9 mouse cellular contexts compared by ENCODE assay signal in genomic region chr3:32188521-32188920, GRCm38 (mm10).
A peak's percentile ranks its signal among the peaks of the same experiment; 100 is the strongest.
DNase-seq lines count a peak whose midpoint lies in the region; TF ChIP-seq lines count a peak whose summit lies in the region.
"Had no signal": no experiment of that assay in that cellular context is flagged by ENCODE, and none has a peak within 500 bp of the region (broad histone marks: within the 10 kb centered on the region; RNA-seq: fewer than 3 reads in every experiment).

No protein-coding gene starts in this region.

- no peak overlapping the region for H3K4me3 ChIP-seq in CH12.LX (replicated peaks in 1 of 3; ENCODE audit: low read depth in 2 of 3, low read length in 2 of 3, poor library complexity in 1 of 3)
- no peak overlapping the region for H3K4me3 ChIP-seq in embryonic fibroblast, embryonic 13.5 days (ENCODE audit: insufficient read depth, low read length)
- H3K4me3 ChIP-seq in lung, adult 2 months (replicated peaks; ENCODE audit: extremely low read depth, low read depth, low read length): no peak overlapping the region
- H3K4me3 ChIP-seq: limb, embryonic 13.5 days had no signal

- no peaks in the 10 kb centered on the region for H3K9me3 ChIP-seq in CH12.LX (replicated peaks; ENCODE audit: low read length)
- H3K9me3 ChIP-seq: limb, embryonic 13.5 days had no signal

- peak; percentile 81 for TF ChIP-seq RAD21 in CH12.LX (IDR thresholded peaks at IDR 0.05; ENCODE audit: low read depth, low read length)

- no peak overlapping the region for H3K27ac ChIP-seq in CH12.LX (ENCODE audit: insufficient read depth, low read depth)
- no peak overlapping the region for H3K27ac ChIP-seq in embryonic fibroblast, embryonic 13.5 days (ENCODE audit: insufficient read depth, low read length)
- H3K27ac ChIP-seq: limb, embryonic 13.5 days had no signal

- H3K4me1 ChIP-seq in CH12.LX (ENCODE audit: control insufficient read depth in 1 of 2, insufficient read depth in 2 of 2): no peaks in the 10 kb centered on the region
- H3K4me1 ChIP-seq in embryonic fibroblast, embryonic 13.5 days (ENCODE audit: control insufficient read depth, insufficient read depth, low read length): no peaks in the 10 kb centered on the region
- H3K4me1 ChIP-seq in lung, adult 2 months (ENCODE audit: control insufficient read depth, insufficient read depth, low read length): no peaks in the 10 kb centered on the region

- no peaks in the 10 kb centered on the region for H3K79me2 ChIP-seq in CH12.LX (replicated peaks; ENCODE audit: control insufficient read depth, extremely low read depth, insufficient read depth, poor library complexity, severe bottlenecking)

- no peak overlapping the region for H3K9ac ChIP-seq in CH12.LX (ENCODE audit: insufficient read depth, low read depth)
- H3K9ac ChIP-seq: limb, embryonic 13.5 days had no signal

- TF ChIP-seq POLR2A in CH12.LX (IDR thresholded peaks at IDR 0.05; ENCODE audit: low read depth, low read length): no peak
- TF ChIP-seq POLR2A in embryonic fibroblast, embryonic 13.5 days (IDR thresholded peaks at IDR 0.05; ENCODE audit: low read depth, low read length): no peak
- TF ChIP-seq POLR2A in lung, adult 2 months (IDR thresholded peaks at IDR 0.05; ENCODE audit: borderline replicate concordance, extremely low read depth, low read depth, low read length): no peak

- dilution Hi-C loops in CH12.LX (cut with MboI; ENCODE audit: extremely low pct_ligation_motif_present, extremely low pct_unique_long_range_greater_than_20kb, low sequenced_read_pairs): no loop called here

- no peaks in the 10 kb centered on the region for H3K36me3 ChIP-seq in CH12.LX (replicated peaks in 1 of 2; ENCODE audit: control insufficient read depth in 1 of 2, insufficient read depth in 1 of 2, low read length in 1 of 2)
- H3K36me3 ChIP-seq: limb, embryonic 13.5 days had no signal

- TF ChIP-seq CTCF in CH12.LX (conservative IDR thresholded peaks at IDR 0.05 in 1 of 2, IDR thresholded peaks at IDR 0.05 in 1 of 2; ENCODE audit: low read depth in 2 of 2, low read length in 2 of 2): peak; percentile 79 to 89
- peak; percentile 81; the same call in 1 of the 2 replicates for TF ChIP-seq CTCF in embryonic fibroblast, embryonic 13.5 days (IDR thresholded peaks at IDR 0.05; ENCODE audit: borderline replicate concordance, insufficient read depth, low read length)
- peak; percentile 77 for TF ChIP-seq CTCF in lung, adult 2 months (IDR thresholded peaks at IDR 0.05; ENCODE audit: insufficient read depth, low read length)

- H3K27me3 ChIP-seq in CH12.LX (replicated peaks): no peaks in the 10 kb centered on the region
- H3K27me3 ChIP-seq: limb, embryonic 13.5 days had no signal

- no peak overlapping the region for H3K4me2 ChIP-seq in CH12.LX (ENCODE audit: insufficient read depth, low read depth, poor library complexity, severe bottlenecking)
- H3K4me2 ChIP-seq: limb, embryonic 13.5 days had no signal

- no peak for TF ChIP-seq EP300 in CH12.LX (IDR thresholded peaks at IDR 0.05; ENCODE audit: low read length)

- DNase-seq in heart, postnatal 14 days: peak; percentile 20 to 59
- DNase-seq in heart, postnatal 25 days (ENCODE audit: low spot score): no peak
- peak; percentile 71 for DNase-seq in CH12.LX (ENCODE audit: extremely low read depth)
- peak; percentile 65 for DNase-seq in brain, adult 2 months (ENCODE audit: low read depth, low spot score)
- peak; percentile 77 to 79 for DNase-seq in kidney, postnatal 4 days
- DNase-seq in lung, adult 2 months: peak; percentile 33
- peak; percentile 83 for DNase-seq in testis, postnatal 10 days (ENCODE audit: low spot score)

- intact Hi-C loops in heart, postnatal 14 days (cut with DNase I): loop anchor here (2.0 kb wide), 1 partner anchor 398 kb away; no protein-coding TSS in a partner anchor
- intact Hi-C loops in heart, postnatal 25 days (cut with DNase I): loop anchor here (2.0 kb wide), 1 partner anchor 398 kb away; no protein-coding TSS in a partner anchor

- in situ Hi-C loops in CH12.LX (cut with MboI; ENCODE audit: low pct_ligation_motif_present, low pct_unique_long_range_greater_than_20kb, low sequenced_read_pairs): no loop called here

- 32% methylated on average over 5 of the region's 5 CpGs for WGBS in lung, adult 2 months

TF ChIP-seq in CH12.LX, 34 proteins besides CTCF, POLR2A, EP300 and RAD21:
- TF ChIP-seq TBP (conservative IDR thresholded peaks at IDR 0.05; ENCODE audit: low read depth, low read length) (no peak), ETS1 (conservative IDR thresholded peaks at IDR 0.05; ENCODE audit: low read depth, low read length) (no peak), MAZ (IDR thresholded peaks at IDR 0.05; ENCODE audit: low read depth, low read length) (no peak), NELFE (IDR thresholded peaks at IDR 0.05; ENCODE audit: low read depth, low read length) (no peak), MYC (IDR thresholded peaks at IDR 0.05; ENCODE audit: low read depth, low read length) (no peak), JUN (IDR thresholded peaks at IDR 0.05; ENCODE audit: insufficient read depth, low read depth, low read length) (no peak), KAT2A (IDR thresholded peaks at IDR 0.05; ENCODE audit: insufficient replicate concordance, low read length) (no peak), ZNF384 (IDR thresholded peaks at IDR 0.05; ENCODE audit: low read depth, low read length) (no peak), UBTF (IDR thresholded peaks at IDR 0.05; ENCODE audit: low read depth, low read length) (no peak), ZC3H11A (IDR thresholded peaks at IDR 0.05; ENCODE audit: low read depth, low read length) (peak; percentile 42), MEF2A (IDR thresholded peaks at IDR 0.05; ENCODE audit: borderline replicate concordance, low read depth, low read length) (no peak), SMC3 (IDR thresholded peaks at IDR 0.05; ENCODE audit: low read depth, low read length) (peak; percentile 87), MXI1 (IDR thresholded peaks at IDR 0.05; ENCODE audit: low read depth, low read length) (no peak), USF2 (conservative IDR thresholded peaks at IDR 0.05; ENCODE audit: low read depth, low read length) (no peak), MAFK (IDR thresholded peaks at IDR 0.05; ENCODE audit: insufficient replicate concordance, low read length) (no peak), ZMIZ1 (IDR thresholded peaks at IDR 0.05; ENCODE audit: low read depth, low read length) (no peak), IRF4 (IDR thresholded peaks at IDR 0.05; ENCODE audit: low read depth, low read length) (no peak), RCOR1 (conservative IDR thresholded peaks at IDR 0.05; ENCODE audit: low read depth, low read length) (no peak)
